Mouse (Mus musculus) ES-E14 (cell line): ENCODE results near the gene Eefsec.

ENCODE experiments used
- CHD2 ChIP-seq: IDR thresholded peaks from 2 replicates; pipeline ENCODE4 v1.6.1; 2014; ENCODE audit warnings: mild to moderate bottlenecking, low read depth, low read length, inconsistent platforms
- MAFK ChIP-seq: IDR thresholded peaks from 2 replicates; pipeline ENCODE4 v1.6.1; 2014; ENCODE audit warnings: mild to moderate bottlenecking, low read depth, low read length, inconsistent platforms; ENCODE audit not compliant: insufficient read depth
- ZC3H11A ChIP-seq: IDR thresholded peaks from 2 replicates; pipeline ENCODE4 v1.6.1; 2012; ENCODE audit warnings: low read depth, mild to moderate bottlenecking, inconsistent platforms, low read length, borderline replicate concordance

DNA sequence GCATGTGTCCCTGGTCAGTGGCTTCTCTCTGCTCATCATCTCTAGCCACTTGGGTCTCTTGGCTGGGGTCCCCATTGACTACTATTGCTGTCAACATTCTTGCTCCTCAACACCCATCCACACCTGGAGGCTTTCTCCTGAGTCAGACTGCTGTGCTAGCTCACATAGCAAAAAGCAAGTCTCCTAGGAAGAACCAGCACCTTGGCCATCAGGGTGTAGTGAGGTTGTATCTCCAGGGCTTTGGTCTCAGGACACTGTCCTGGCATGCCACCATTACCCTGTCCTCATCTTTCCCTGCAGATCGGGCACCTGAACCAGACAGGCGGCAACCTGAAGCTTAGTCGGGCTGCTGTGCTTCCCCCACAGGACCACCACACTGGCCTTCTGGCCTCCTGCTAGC lies 238.0 kb downstream of the Eefsec start:
- TF ChIP-seq ZC3H11A (no peak), MAFK (no peak), CHD2 (no peak)
